Mouse (Mus musculus) left cerebral cortex, postnatal 4 days (tissue): ENCODE data around the gene Defa32. TPM values are rescaled to one million over a fixed set of nuclear protein-coding genes. Genes with fewer than 3 reads are reported as not detected.
"Not testable (repeated sequence)": the region's sequence is repeated elsewhere in the genome, so short reads cannot be mapped to it uniquely, and the experiment has no call there.

ENCODE experiments used
- DNase-seq: peaks from one replicate; pipeline ENCODE4 v3.0.0-alpha.2; 2022
- intact Hi-C: fragments of 180-260 bp; cut with DNase I; formaldehyde crosslinking; loops from one replicate; pipeline ENCODE4 v1.15.1; 2025
- total RNA-seq, 2 experiments: library from RNA; stranded (reverse); gene quantifications; 2 replicates each; pipeline ENCODE4 v1.2.3; 2021

Defa32 gene
- total RNA-seq, result not detected

- DNase-seq, intact Hi-C loops: not testable (repeated sequence)
These were observed at the start of gene Defa32 for GRCm38 (mm10) chr8:21528732-21529131. Gene Defa32, plus strand, starts transcription at chr8:21529032.

DNA sequence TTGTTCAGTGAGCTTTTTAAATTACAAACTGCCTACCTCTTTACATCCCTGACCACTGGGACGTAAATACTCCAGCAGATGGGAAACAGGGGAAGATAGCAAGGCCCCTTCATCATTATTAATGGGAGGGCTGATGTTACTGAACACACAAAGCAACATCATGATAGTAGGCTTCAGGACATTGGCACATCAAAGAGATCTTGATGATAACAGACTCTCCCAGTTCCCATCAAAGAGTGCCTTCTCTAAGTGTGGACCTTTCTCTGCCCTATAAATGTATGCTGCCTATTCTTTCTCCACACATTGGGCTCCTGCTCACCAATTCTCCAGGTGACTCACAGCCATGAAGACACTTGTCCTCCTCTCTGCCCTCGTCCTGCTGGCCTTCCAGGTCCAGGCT lies 19.9 kb upstream of the Defa32 start, which contains the start of gene Defa20:
Gene Defa20 (plus strand): TSS at position 301 of the 400 bp plus-strand sequence.
- intact Hi-C loops, DNase-seq: not testable (repeated sequence)

DNA sequence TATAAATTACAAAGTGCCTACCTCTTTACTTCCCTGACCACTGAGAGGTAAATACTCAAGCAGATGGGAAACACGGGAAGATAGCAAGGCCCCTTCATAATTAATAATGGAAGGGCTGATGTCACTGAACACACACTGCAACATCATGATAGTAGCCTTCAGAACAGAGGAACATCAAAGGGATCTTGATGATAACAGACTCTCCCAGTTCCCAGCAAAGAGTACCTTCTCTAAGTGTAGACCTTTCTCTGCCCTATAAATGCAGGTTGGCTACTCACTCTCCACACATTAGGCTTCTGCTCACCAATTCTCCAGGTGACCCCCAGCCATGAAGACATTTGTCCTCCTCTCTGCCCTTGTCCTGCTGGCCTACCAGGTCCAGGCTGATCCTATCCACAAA lies 36.3 kb downstream of the Defa32 start, which contains the start of gene Defa37:
Gene Defa37 (plus strand): TSS at position 301 of the 400 bp plus-strand sequence.
- intact Hi-C loops, result not testable (repeated sequence)

More for the DNA sequence above, 36.3 kb downstream of the Defa32 start, which contains the start of gene Defa37:
- DNase-seq, result not testable (repeated sequence)

Other genes starting within 250 kb of the Defa32 start
- not detected for gene Defa27, start 213.5 kb upstream of the Defa32 start, total RNA-seq
- gene Defa29, start 202.0 kb upstream of the Defa32 start, total RNA-seq, result not detected
- gene Defa2, start 150.5 kb upstream of the Defa32 start, total RNA-seq, result not detected
- gene Defa33, start 137.2 kb upstream of the Defa32 start, total RNA-seq, result not detected
- not detected for gene Defa36, start 101.6 kb upstream of the Defa32 start, total RNA-seq
- gene Gm7849, start 72.5 kb upstream of the Defa32 start, total RNA-seq, result not detected
- not detected for gene Defa20, start 19.8 kb upstream of the Defa32 start, total RNA-seq
- not detected for gene Defa37, start 36.4 kb downstream of the Defa32 start, total RNA-seq
- gene Defa28, start 54.0 kb downstream of the Defa32 start, total RNA-seq, result not detected
- gene Gm7861, start 65.5 kb downstream of the Defa32 start, total RNA-seq, result not detected
- not detected for gene Defa26, start 89.2 kb downstream of the Defa32 start, total RNA-seq
- gene Defa17, start 126.7 kb downstream of the Defa32 start, total RNA-seq, result not detected
- not detected for gene Defa34, start 136.8 kb downstream of the Defa32 start, total RNA-seq
- not detected for gene AY761184, start 174.6 kb downstream of the Defa32 start, total RNA-seq
- gene Defa24, start 205.5 kb downstream of the Defa32 start, total RNA-seq, result not detected